Mouse (Mus musculus) C2C12 (cell line): ENCODE data around the gene Smoc1. TPM values are rescaled to one million over a fixed set of nuclear protein-coding genes. Genes with fewer than 3 reads are reported as not detected.

Source experiments
- H3K27me3 ChIP-seq: one replicate; pipeline ENCODE4 v1.6.1; 2011; ENCODE audit not compliant: control insufficient read depth, insufficient read depth, insufficient read length
- H3K36me3 ChIP-seq: one replicate; pipeline ENCODE4 v1.6.1; 2011; ENCODE audit not compliant: control insufficient read depth, insufficient read depth
- H3K4me3 ChIP-seq: one replicate; pipeline ENCODE4 v1.5.1; 2011; ENCODE audit warnings: mild to moderate bottlenecking, control low read depth; ENCODE audit not compliant: poor library complexity, insufficient read depth, severe bottlenecking
- H3K79me2 ChIP-seq: one replicate; pipeline ENCODE4 v1.6.1; 2011; ENCODE audit not compliant: control insufficient read depth, insufficient read depth
- H3K79me3 ChIP-seq: one replicate; pipeline ENCODE4 v1.6.1; 2011; ENCODE audit warnings: low read depth, control low read depth
- H3ac ChIP-seq: one replicate; pipeline ENCODE3; 2011; ENCODE audit warnings: low read depth; ENCODE audit not compliant: control insufficient read depth, insufficient read length
- CEBPB ChIP-seq: IDR thresholded peaks from one replicate; pipeline ENCODE4 v1.6.1; 2011; ENCODE audit warnings: low read depth, mild to moderate bottlenecking, control low read depth, moderate library complexity
- CTCF ChIP-seq: IDR thresholded peaks from one replicate; pipeline ENCODE4 v1.5.1; 2011; ENCODE audit not compliant: control insufficient read depth, insufficient read depth, insufficient read length
- FOSL1 ChIP-seq: IDR thresholded peaks from one replicate; pipeline ENCODE4 v1.8.0; 2011; ENCODE audit warnings: mild to moderate bottlenecking, low read length; ENCODE audit not compliant: poor library complexity, insufficient read depth, severe bottlenecking
- MAX ChIP-seq: IDR thresholded peaks from one replicate; pipeline ENCODE4 v1.6.1; 2011; ENCODE audit warnings: mild to moderate bottlenecking, control low read depth
- MYOD1 ChIP-seq: IDR thresholded peaks from one replicate; pipeline ENCODE4 v1.6.1; 2011; ENCODE audit warnings: low read depth; ENCODE audit not compliant: control insufficient read depth, insufficient read length
- MYOG ChIP-seq: IDR thresholded peaks from one replicate; pipeline ENCODE4 v1.6.1; 2011; ENCODE audit not compliant: control insufficient read depth, insufficient read length; ENCODE audit errors: extremely low read depth
- USF1 ChIP-seq: IDR thresholded peaks from one replicate; pipeline ENCODE4 v1.6.1; 2011; ENCODE audit warnings: low read depth, mild to moderate bottlenecking, control low read depth, moderate library complexity
- polyA plus RNA-seq: library from polyadenylated mRNA; unstranded; fragments of >200 nt; fragmentation: generic; extraction: Trizol; gene quantifications from one replicate; pipeline ENCODE4 v1.2.1, GENCODE M21; 2012; ENCODE audit warnings: missing spikeins

The Smoc1 gene
- polyA plus RNA-seq, 1 experiment: 0.23 TPM

DNA sequence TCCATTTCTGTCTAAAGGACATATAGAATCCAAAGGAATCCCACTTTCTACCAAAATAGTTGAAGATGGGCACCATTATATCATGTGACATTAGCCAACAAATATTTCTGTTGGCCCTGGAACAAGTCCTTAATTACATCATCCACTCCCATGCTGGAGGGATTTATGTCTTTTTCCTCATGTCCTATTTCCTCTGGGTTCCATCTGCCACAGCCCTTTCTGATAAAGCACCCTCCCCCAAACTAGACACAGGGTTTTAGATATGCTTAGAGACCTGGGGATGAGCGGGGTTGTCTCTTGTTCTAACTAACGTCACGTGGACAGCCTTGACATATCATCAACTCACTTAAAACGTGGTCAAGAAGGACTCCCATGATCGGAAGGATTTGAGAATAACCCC, 102.1 kb downstream of the Smoc1 start:
- H3K27me3 ChIP-seq: no peaks in the 10 kb centered on the region
- H3K79me2 ChIP-seq: no peaks in the 10 kb centered on the region
- TF ChIP-seq USF1 (no peak), CTCF (no peak), MYOD1 (no peak), CEBPB (no peak), MAX (no peak), FOSL1 (no peak), MYOG (no peak)
- H3K79me3 ChIP-seq: no peaks in the 10 kb centered on the region
- no peak overlapping the region for H3K4me3 ChIP-seq
- no peak overlapping the region for H3ac ChIP-seq
- no peaks in the 10 kb centered on the region for H3K36me3 ChIP-seq

- no peak for TF ChIP-seq MYOD1
- TF ChIP-seq CEBPB: no peak
- no peak for TF ChIP-seq MYOG
- TF ChIP-seq MAX: no peak
- no peak for TF ChIP-seq USF1
- no peak for TF ChIP-seq FOSL1
- no peak for TF ChIP-seq CTCF
- Histone ChIP-seq H3K27me3 (no peaks in the 10 kb centered on the region), H3K36me3 (no peaks in the 10 kb centered on the region), H3K4me3 (no peak overlapping the region), H3ac (no peak overlapping the region), H3K79me2 (no peaks in the 10 kb centered on the region), H3K79me3 (no peaks in the 10 kb centered on the region)
These were observed 104.1 kb downstream of the Smoc1 start for GRCm38 (mm10) chr12:81130692-81131091.

- Histone ChIP-seq H3ac (no peak overlapping the region), H3K79me3 (no peaks in the 10 kb centered on the region), H3K79me2 (no peaks in the 10 kb centered on the region), H3K4me3 (no peak overlapping the region), H3K36me3 (no peaks in the 10 kb centered on the region), H3K27me3 (no peaks in the 10 kb centered on the region)
- TF ChIP-seq USF1 (no peak), CTCF (no peak), MYOD1 (no peak), MYOG (no peak), MAX (no peak), CEBPB (no peak), FOSL1 (no peak)
These were observed 104.5 kb downstream of the Smoc1 start for GRCm38 (mm10) chr12:81131114-81131513.

DNA sequence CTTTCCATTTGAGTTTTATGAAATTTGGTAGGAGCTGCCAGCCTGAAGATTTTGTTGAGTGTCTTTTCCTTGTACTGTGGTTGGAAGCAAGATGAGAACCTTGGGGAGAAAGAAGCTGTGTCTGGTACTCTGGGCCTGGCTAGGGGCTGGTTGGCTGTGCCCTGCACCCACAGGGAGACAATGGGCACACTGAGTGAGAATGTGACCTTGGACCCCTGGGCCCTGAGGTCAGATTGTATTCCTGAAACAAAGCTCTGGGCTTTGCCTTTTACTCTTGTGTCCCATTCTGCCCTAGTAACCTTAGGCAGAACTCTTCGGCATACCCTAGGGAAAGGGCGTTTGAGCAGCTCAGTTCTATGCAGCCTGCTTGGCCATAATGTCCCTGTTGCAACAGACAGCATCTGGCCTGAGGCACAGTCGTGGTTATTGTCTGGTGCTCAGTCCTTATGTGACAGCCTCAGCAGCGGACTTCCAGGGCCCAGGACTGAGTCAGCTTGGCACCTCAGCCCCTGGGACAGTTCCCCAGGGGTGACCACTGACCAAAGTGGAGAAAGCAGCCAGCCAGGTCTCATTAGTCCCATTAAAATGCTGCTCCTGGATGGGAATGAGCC, 106.6 kb downstream of the Smoc1 start:
- TF ChIP-seq FOSL1 (no peak), USF1 (no peak), CTCF (no peak), MAX (no peak), MYOG (no peak), MYOD1 (no peak)
- no peaks in the 10 kb centered on the region for H3K36me3 ChIP-seq
- no peaks in the 10 kb centered on the region for H3K79me2 ChIP-seq
- no peaks in the 10 kb centered on the region for H3K79me3 ChIP-seq
- no peaks in the 10 kb centered on the region for H3K27me3 ChIP-seq
- H3K4me3 ChIP-seq: no peak overlapping the region
- H3ac ChIP-seq: no peak overlapping the region

DNA sequence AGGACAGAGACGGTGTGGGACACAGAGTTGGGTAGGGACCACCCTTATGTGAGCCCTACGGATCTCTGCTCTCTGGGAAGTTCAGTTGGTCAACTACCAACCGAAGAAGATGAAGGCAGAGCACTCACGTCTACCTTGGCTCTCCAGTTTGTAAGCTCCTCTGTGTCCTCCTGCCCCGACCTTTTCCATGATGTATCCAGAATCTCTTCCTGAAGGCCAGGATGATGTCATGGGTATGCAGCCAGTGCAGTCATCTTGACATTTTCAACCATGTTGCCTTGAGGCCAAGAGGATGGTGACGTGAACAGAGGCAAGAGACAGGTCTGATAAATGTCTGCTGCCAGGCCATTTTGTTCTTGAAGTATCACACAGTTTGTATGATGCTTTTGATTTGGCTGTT, 111.6 kb downstream of the Smoc1 start:
- H3K79me3 ChIP-seq: no peaks in the 10 kb centered on the region
- no peaks in the 10 kb centered on the region for H3K36me3 ChIP-seq
- H3K27me3 ChIP-seq: no peaks in the 10 kb centered on the region
- no peaks in the 10 kb centered on the region for H3K79me2 ChIP-seq
- no peak overlapping the region for H3K4me3 ChIP-seq
- H3ac ChIP-seq: no peak overlapping the region
- TF ChIP-seq CTCF: no peak
- TF ChIP-seq USF1: no peak
- no peak for TF ChIP-seq MYOG

GRCm38 (mm10) chr12:81139463-81139862, 112.9 kb downstream of the Smoc1 start:
- Histone ChIP-seq H3ac (no peak overlapping the region), H3K27me3 (no peaks in the 10 kb centered on the region), H3K79me2 (no peaks in the 10 kb centered on the region), H3K36me3 (no peaks in the 10 kb centered on the region), H3K79me3 (no peaks in the 10 kb centered on the region), H3K4me3 (no peak overlapping the region)
- TF ChIP-seq MYOG: no peak
- TF ChIP-seq MAX: no peak
- no peak for TF ChIP-seq CEBPB
- no peak for TF ChIP-seq MYOD1
- TF ChIP-seq USF1: no peak
